Mouse (Mus musculus): ENCODE results near the gene Cyp2c23. TPM values are rescaled to one million over a fixed set of nuclear protein-coding genes. Genes with fewer than 3 reads are reported as not detected.
A peak's percentile ranks its signal among the peaks of the same experiment; 100 is the strongest.

The Cyp2c23 gene
- polyA plus RNA-seq (2012; ENCODE audit: insufficient read depth, low replicate concordance), result not detected in 2 replicates

DNA sequence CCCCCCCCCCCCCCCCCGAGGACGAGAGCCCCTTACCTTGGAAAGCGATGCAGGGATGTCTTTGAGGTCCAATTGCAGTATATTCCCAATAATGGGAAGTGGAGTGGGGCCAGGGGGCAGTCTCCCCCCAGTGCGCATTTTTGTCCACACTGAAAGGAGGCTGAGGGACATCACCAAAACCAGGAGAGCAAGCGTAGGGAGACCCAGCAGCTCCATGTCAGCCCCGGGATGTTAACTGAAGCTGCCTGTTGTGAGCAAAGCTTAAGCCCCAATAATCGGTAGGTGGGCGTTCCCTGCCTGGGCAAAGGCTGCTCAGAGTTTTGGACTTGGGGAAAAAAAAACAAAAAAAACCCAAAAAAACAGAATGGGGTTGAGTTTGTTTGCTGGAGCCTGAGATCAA is at the start of gene Cyp2c23:
TSS of gene Cyp2c23 (minus strand) at position 237 of the 400 bp plus-strand sequence.
- Histone ChIP-seq H3K4me1 (no peaks in the 10 kb centered on the region; the same call in 1 of the 2 replicates), H3K27me3 (replicated peaks) (peaks cover 2% of the 10 kb centered on the region), H3K4me3 (replicated peaks) (no peak within 1 kb of the TSS), H3K36me3 (replicated peaks; ENCODE audit: low read length) (peaks cover 7% of the 10 kb centered on the region), H3K9me3 (no peaks in the 10 kb centered on the region)
- TF ChIP-seq GATA1 (IDR thresholded peaks at IDR 0.05; ENCODE audit: borderline replicate concordance, low read length) (no peak), FLI1 (IDR thresholded peaks at IDR 0.05; ENCODE audit: low read length) (no peak)

DNA sequence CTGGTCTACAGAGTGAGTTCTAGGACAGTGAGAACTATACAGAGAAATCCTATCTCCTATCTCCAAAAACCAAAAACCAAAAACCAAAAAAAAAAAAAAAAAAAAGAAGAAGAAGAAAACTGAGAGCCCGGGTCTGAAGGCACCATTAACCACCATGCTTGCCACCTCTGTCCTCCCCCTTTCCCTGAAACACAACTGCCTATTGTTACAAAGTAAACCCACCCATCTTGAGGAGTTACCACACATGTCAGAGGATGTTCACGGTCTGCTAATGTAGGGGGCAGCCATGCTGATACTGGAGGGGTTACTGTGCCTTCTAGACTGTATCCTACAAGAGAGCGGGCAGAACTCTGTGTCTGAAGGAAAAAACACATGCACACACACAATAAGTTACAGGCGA is 48.0 kb upstream of the Cyp2c23 start:
- Histone ChIP-seq H3K36me3 (replicated peaks; ENCODE audit: low read length) (peaks cover 90% of the 10 kb centered on the region), H3K4me1 (peaks cover 28% of the 10 kb centered on the region), H3K9me3 (no peaks in the 10 kb centered on the region), H3K4me3 (replicated peaks) (no peak overlapping the region), H3K27me3 (replicated peaks) (no peaks in the 10 kb centered on the region)
- TF ChIP-seq FLI1 (IDR thresholded peaks at IDR 0.05; ENCODE audit: low read length), result no peak
- no peak for TF ChIP-seq GATA1 (IDR thresholded peaks at IDR 0.05; ENCODE audit: borderline replicate concordance, low read length)

DNA sequence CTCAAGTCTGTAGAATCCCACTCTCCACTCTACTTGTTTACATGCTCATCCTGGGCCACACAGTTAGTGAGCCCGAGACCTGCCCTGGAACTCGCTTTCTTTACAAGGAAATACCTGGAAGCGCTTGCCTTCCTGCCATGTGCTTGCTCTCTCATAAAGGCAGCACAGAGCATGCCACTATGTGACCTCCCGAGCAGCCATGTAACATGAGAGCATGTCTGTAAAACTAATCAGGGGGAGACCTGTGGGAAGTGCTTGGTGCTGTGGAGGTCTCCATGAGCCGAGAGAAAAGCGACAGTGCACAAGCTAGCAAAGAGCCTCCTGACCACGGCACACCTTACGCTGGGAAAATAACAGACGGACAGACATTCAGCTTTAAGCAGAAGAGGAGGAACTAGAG is 47.4 kb upstream of the Cyp2c23 start:
- Histone ChIP-seq H3K9me3 (no peaks in the 10 kb centered on the region), H3K27me3 (replicated peaks) (no peaks in the 10 kb centered on the region), H3K4me3 (replicated peaks) (no peak overlapping the region), H3K36me3 (replicated peaks; ENCODE audit: low read length) (peaks cover 91% of the 10 kb centered on the region), H3K4me1 (peaks cover 29% of the 10 kb centered on the region)
- no peak for TF ChIP-seq GATA1 (IDR thresholded peaks at IDR 0.05; ENCODE audit: borderline replicate concordance, low read length)
- TF ChIP-seq FLI1 (IDR thresholded peaks at IDR 0.05; ENCODE audit: low read length), result no peak

DNA sequence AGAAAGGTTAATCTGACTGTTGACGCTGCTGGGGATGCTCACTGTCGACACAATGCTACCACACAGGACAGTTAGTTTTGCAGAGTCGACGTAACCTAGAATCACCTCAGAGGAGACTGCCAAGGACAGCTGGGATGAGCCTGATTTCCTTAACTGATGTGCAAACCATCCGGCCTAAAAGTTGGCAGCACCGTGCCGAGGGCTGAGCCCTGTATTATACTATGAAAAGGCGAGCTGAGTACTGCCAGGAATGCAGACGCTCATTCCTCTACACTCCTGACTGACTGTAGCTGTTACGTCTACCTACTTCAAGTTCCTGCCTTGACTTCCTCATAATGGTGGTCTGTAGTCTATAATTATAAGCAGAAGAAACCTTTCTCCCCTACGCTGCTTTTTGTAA is 46.0 kb upstream of the Cyp2c23 start:
- H3K27me3 ChIP-seq (replicated peaks), result no peaks in the 10 kb centered on the region
- H3K36me3 ChIP-seq (replicated peaks; ENCODE audit: low read length), result peaks cover 87% of the 10 kb centered on the region
- H3K9me3 ChIP-seq, result no peaks in the 10 kb centered on the region
- no peak overlapping the region for H3K4me3 ChIP-seq (replicated peaks)
- TF ChIP-seq FLI1 (IDR thresholded peaks at IDR 0.05; ENCODE audit: low read length) (no peak), GATA1 (IDR thresholded peaks at IDR 0.05; ENCODE audit: borderline replicate concordance, low read length) (no peak)
- H3K4me1 ChIP-seq, result peaks cover 41% of the 10 kb centered on the region

DNA sequence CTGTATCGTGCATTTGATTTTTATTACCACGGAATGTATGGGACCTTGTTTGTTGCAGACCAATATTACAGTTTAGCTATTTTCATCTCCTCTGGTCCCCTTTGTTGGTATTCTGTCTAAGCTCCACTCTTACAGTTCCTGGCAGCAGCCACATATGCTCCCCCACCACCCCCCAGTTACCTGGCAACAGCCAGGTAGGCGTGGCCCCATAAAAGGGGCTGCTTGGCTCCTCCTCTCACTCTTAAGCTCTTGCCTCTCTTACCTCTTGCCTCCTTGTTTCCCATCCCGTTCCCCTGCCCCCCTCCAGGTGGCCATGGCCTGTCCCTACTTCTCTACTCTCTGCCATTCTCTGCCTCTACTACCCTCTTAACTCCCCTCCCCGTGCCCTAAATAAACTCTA is 42.2 kb upstream of the Cyp2c23 start:
- Histone ChIP-seq H3K4me3 (replicated peaks) (no peak overlapping the region), H3K4me1 (peaks cover 47% of the 10 kb centered on the region), H3K27me3 (replicated peaks) (no peaks in the 10 kb centered on the region), H3K9me3 (no peaks in the 10 kb centered on the region), H3K36me3 (replicated peaks; ENCODE audit: low read length) (peaks cover 62% of the 10 kb centered on the region)
- TF ChIP-seq GATA1 (IDR thresholded peaks at IDR 0.05; ENCODE audit: borderline replicate concordance, low read length), result no peak
- TF ChIP-seq FLI1 (IDR thresholded peaks at IDR 0.05; ENCODE audit: low read length), result no peak

DNA sequence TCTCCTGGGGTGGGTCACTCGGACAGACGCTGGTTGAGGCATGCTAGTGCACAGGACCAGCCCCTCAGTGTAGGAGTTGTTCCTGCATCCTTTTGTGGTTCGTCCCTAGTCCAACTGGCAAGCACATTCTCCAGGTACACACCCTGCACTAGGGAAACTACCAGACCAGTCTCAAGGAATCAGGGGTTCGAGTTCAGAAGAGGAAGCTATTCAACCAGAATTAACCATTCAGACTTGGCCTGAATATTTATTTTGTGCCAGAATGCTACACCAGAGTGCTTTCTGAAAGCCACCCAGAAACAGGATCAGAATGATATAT is 40.9 kb upstream of the Cyp2c23 start:
- Histone ChIP-seq H3K36me3 (replicated peaks; ENCODE audit: low read length) (peaks cover 55% of the 10 kb centered on the region), H3K4me3 (replicated peaks) (peak overlapping the region; percentile 98), H3K9me3 (no peaks in the 10 kb centered on the region), H3K4me1 (peaks cover 45% of the 10 kb centered on the region), H3K27me3 (replicated peaks) (no peaks in the 10 kb centered on the region)
- TF ChIP-seq GATA1 (IDR thresholded peaks at IDR 0.05; ENCODE audit: borderline replicate concordance, low read length) (no peak), FLI1 (IDR thresholded peaks at IDR 0.05; ENCODE audit: low read length) (no peak)

DNA sequence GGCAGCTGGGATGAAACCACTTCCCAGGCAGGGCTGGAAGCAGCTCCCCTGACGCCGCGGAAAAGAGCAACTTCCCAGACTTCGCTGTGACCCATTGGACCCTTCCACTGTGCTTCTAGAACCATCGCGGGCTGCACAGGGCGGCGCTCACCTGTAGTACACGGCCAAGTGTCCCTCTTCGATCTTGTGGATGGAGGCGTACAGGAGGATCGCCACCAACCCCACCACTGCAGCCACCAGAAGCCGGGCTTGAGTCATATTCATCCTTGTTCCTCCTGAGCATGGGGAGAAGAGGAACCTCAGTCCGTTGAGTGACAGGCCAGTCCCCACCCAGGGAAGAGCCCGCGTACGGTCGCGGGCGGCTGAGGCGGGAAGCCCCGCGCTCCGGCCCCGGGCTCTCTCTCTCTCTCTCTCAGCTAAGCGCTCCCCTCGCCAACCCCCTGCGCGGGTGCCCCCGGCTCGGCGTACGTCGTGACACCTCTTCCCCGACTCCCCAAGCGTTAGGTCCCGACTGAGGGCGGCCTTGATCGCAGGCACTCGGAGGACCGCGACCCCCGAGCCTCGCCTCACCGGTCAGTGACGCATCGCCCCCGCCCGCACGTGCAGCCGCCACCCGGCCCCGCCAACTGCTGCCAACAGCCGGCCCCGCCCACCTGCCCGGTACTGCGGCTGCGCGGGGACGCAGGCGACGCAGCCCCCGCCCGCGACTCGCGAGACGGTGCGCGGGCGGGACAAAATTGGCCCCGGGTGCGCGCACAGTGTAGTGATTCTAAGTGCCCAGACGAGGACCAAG is 40.3 kb upstream of the Cyp2c23 start, which contains the start of gene Erlin1:
TSS of gene Erlin1 (minus strand) at position 665 of the 793 bp plus-strand sequence.
- H3K9me3 ChIP-seq, result no peaks in the 10 kb centered on the region
- TF ChIP-seq FLI1 (IDR thresholded peaks at IDR 0.05; ENCODE audit: low read length) (no peak), GATA1 (IDR thresholded peaks at IDR 0.05; ENCODE audit: borderline replicate concordance, low read length) (no peak)
- H3K4me1 ChIP-seq, result peaks cover 42% of the 10 kb centered on the region
- H3K4me3 ChIP-seq (replicated peaks), result peak within 1 kb of the TSS; percentile 98
- H3K27me3 ChIP-seq (replicated peaks), result no peaks in the 10 kb centered on the region
- peaks cover 57% of the 10 kb centered on the region for H3K36me3 ChIP-seq (replicated peaks; ENCODE audit: low read length)

DNA sequence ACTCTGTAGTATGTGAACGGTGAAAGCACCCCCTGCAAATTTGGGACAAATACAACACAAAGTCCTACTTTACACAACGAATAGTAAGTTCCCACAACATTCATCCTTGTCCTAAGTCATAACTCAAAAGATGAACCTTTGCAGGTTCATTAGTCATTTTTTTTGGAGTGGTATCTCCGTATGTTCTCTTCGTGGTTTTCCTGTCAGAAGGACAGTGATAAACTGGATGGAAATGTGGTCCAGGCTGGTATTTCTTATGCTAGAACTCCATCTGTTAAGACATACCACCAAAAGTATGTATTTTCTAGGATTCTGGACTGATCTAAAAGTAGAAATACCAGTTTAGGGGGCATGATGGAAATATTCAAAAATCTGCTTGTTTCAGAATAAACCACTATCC is 39.2 kb upstream of the Cyp2c23 start:
- H3K9me3 ChIP-seq, result no peaks in the 10 kb centered on the region
- H3K36me3 ChIP-seq (replicated peaks; ENCODE audit: low read length), result peaks cover 54% of the 10 kb centered on the region
- no peak for TF ChIP-seq GATA1 (IDR thresholded peaks at IDR 0.05; ENCODE audit: borderline replicate concordance, low read length)
- no peak for TF ChIP-seq FLI1 (IDR thresholded peaks at IDR 0.05; ENCODE audit: low read length)
- peaks cover 39% of the 10 kb centered on the region for H3K4me1 ChIP-seq
- H3K27me3 ChIP-seq (replicated peaks), result no peaks in the 10 kb centered on the region
- H3K4me3 ChIP-seq (replicated peaks), result peak overlapping the region; percentile 98

DNA sequence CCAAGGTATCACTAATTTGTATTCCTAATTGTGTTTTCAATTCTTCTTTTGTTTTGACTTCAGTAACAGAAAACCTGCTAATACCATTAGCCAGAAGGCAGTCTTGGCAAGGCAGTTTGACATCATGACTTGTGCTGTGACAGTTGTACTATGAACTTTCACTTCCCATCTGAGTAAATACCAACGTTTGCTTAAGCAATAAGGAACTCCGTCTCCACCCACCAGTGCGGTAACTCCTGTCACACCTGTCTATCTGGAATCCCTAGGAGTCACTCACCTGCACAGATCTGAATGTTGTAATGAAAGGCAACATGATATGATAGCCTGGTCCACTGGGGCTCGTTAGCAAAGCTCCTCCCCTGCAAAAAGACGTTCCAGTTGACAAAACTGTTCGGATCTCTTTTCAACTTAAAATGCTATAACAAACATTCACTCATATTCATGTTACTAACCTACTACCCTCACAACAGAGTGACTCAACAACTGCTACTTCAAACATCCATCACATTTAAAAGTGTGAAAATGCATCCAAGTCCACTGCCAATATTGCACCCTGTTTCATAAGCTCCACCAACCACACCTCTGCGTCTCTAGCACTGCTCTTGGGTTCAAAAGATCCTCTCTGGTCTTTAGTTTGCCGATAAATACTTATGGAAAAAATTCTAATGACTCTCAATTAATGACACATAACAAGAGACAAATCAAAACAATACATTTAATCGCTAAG is 38.5 kb upstream of the Cyp2c23 start:
- Histone ChIP-seq H3K4me3 (replicated peaks) (peak overlapping the region; percentile 3), H3K27me3 (replicated peaks) (no peaks in the 10 kb centered on the region), H3K36me3 (replicated peaks; ENCODE audit: low read length) (peaks cover 52% of the 10 kb centered on the region), H3K9me3 (no peaks in the 10 kb centered on the region), H3K4me1 (peaks cover 39% of the 10 kb centered on the region)
- TF ChIP-seq GATA1 (IDR thresholded peaks at IDR 0.05; ENCODE audit: borderline replicate concordance, low read length), result no peak
- no peak for TF ChIP-seq FLI1 (IDR thresholded peaks at IDR 0.05; ENCODE audit: low read length)

DNA sequence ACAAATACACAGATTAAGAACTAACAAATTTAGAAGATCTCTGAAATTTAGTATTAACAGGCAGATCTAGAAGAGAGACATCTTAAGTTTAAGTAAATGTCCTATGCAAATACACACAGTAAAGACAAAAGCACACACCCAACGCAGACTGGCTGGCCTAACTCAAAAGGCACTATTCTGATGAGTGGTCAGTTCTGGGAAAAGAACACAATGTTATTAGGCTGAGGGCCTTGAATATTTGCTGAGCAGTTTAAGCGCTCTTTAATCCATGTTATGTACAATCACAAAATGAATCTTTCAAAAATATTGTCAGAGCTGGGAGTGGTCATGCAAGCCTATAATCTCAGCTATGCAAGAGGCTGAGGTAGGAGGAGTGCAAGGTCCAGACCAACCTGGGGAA is 35.7 kb upstream of the Cyp2c23 start:
- Histone ChIP-seq H3K36me3 (replicated peaks; ENCODE audit: low read length) (peaks cover 62% of the 10 kb centered on the region), H3K9me3 (no peaks in the 10 kb centered on the region), H3K27me3 (replicated peaks) (no peaks in the 10 kb centered on the region), H3K4me1 (peaks cover 24% of the 10 kb centered on the region), H3K4me3 (replicated peaks) (no peak overlapping the region)
- no peak for TF ChIP-seq FLI1 (IDR thresholded peaks at IDR 0.05; ENCODE audit: low read length)
- TF ChIP-seq GATA1 (IDR thresholded peaks at IDR 0.05; ENCODE audit: borderline replicate concordance, low read length), result no peak

All from megakaryocyte, embryonic 14.5 days (primary cell).